Mouse (Mus musculus) T-helper 2 cell (primary cell): ENCODE results near the gene Dscam.

Experiments
- in situ Hi-C: fragments of 300-600 bp; cut with MboI, MseI; formaldehyde crosslinking; loops from one replicate; pipeline ENCODE4 v1.15.1; 2025; ENCODE audit warnings: high pct_unique_total_duplicates

Dscam gene

DNA sequence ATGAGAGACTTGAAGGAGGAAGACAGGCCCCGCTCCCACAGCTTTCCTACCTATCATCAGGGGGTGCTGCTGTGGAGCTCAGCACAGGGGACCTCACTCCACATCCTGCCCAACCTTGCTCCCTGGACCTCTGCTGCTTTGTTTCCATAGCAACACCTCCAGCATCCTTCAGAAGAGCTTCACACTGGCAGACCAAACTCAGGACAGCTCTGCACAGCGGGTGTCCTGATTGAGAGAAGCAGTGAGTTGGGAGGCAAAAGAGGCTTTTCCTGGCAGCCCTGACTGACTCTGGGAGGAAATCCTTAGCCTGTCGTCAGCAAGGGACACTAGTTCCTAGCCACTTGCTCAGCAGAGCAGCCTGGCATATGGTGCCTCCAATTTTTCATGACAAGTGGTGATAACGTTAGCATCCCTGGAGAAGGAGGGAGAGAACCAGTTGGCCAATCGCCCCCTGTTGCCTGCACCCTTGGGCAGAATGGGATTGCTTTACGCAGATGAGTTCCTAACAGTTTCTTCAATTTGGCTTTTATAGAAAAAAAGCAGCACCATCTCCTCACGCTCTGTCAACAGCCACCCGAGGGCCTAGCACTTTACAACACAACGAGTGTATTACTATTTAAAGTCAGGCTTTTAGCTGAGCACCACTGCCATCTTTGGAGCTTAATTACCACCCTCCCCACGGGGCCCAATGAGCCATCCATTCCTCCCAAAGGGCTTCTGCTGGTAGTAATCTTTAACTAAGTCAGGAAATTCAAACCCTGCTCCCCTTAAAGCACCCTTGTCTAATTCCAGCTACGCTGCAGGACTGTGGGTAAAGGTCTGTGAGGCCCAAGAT lies 224.9 kb downstream of the Dscam start:
- in situ Hi-C loops = no loop called here

DNA sequence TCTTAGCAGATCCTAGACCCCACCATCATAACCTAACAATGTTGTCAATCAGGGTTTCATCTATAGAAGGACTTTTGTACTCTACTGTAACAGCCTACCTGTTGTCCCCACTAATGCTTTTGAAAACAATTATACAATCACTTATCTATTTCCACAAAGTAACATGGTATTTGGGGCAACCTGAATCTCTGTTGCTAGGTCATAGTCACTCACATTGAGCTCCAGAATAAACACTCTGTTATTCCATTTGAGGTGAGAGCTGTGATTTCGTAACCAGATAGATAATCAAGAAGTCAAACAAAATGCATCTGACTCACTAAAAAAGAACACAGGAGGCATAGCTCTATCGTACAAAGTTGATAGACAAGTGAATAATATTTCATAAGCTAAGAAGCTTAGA lies 226.9 kb downstream of the Dscam start:
- in situ Hi-C loops = no loop called here

DNA sequence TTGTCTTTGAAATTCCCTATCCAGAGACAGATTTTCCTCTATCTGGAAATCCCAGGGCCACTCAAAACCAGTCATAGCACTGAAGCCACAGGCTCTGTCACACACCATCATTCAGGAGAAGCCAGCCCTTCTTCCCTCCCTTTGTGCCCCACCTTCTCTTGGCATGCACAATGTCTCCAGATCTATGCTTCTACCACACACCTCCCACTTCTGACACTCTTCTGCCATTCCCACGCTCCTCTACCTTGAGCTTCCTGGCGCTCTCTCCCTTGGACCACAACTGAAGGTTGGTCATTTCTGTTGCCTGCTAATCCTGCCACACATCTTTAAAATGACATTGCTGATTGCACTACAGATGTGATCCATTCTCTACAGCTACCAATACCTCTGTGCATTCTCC lies 235.8 kb downstream of the Dscam start:
- in situ Hi-C loops = no loop called here

DNA sequence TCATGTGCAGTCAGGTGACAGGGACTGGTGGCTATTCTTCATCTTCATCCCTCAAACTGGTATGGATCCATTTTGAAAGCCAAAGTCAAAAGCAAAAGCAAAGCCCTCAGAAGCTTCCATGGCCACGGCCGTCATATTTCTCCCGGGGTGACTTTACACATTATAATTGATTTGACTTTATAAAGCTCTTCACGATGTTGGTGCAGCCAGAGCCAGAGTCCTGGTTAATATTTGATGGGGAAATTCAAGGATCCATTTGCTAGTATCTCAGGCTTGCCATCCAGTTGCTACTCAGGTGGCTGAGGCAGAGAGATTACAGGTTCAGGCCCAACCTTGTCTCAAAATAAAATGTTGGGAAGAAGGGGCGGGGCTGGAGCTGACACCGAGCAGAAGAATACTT lies 238.3 kb downstream of the Dscam start:
- in situ Hi-C loops = no loop called here

DNA sequence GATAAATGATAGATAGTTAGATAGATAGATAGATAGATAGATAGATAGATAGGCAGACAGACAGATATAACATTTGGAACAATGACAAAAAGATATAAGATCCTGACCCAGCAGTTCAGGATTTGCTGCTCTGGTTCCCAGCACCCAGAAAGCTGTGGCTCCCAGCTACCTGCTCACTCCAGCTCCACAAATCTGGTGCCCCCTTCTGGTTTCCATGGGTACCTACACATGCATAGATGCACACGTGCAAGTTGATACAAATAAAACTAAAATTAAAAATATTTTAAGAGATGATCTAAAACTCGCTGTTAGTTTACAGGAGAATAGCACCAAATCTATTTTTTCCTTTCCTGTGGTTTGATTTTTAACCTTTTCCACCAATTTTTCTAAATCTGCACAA lies 238.8 kb downstream of the Dscam start:
- in situ Hi-C loops = no loop called here

DNA sequence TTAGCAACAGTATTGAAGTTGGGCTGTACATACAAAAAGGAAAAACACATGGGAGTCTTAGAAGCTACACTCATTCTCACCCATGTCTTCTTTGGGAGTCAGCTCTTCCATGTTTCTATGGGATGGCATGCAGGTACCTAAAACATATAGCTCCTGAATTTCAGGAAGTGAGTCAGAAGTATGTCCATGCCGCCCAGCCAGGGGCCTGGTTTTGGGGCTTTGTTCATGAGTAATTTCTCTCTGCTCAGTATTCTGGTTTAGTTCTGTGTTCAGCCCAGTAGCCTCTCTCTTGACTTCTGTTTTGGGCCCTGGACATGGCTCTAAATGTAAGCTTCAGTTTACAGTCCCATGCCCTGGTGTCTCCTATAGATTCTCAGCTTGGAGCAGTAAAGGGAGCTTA lies 242.5 kb downstream of the Dscam start:
- in situ Hi-C loops = no loop called here

DNA sequence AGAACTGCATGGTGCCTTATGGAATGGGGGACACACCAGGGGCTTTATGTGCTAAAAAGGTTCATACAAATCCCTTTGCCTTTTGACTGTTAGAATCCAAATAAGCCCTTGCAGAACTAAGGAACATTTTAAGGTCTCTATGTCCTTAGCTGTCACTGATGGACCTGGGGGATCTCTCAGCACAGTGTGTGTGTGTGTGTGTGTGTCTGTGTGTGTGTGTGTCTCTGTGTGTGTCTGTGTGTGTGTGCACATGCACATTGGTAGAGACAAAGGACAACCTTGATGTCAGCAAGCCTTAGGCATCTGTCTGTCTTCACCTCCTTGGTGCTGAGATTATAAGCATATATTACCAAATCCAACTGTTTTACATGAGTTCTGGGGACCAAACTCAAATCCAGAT lies 243.1 kb downstream of the Dscam start:
- in situ Hi-C loops = no loop called here

DNA sequence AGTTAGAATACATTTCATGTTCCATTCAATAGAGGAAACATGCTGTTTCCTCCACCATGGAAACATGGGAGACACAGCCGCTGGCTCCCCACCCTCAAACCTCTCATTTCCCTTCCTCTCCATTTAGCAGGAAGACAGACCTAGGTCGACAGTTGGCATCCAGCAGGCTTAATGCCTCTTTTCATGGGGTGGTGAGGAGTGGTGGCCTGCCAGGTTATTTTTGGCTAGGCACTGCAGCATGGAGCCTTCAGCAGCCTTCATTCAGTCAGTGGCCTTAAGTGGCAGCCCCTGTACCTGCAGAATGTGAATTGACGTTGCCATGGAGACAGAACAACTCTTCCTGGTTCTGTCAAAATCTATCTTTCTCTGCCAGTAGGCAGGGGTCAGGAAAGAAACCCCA lies 243.6 kb downstream of the Dscam start:
- in situ Hi-C loops = no loop called here

DNA sequence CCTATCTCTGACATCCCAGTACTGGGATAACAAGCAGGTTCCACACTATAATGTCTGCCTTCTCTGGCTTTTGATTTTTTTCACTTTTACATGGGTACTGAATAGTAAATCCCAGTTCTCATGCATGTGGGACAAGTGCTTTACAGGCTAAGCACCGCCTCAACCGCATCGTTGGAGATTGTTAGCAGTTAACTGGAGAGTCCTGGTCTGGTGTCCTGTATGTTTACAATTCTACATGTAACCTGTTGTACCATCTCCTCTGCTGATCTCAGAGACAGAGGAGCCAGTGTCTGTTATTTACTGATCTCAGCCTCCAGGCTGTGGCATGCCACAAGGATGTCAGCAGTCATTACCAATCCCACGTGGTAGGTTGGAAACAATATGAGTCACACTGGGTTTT lies 246.6 kb downstream of the Dscam start:
- in situ Hi-C loops = no loop called here

DNA sequence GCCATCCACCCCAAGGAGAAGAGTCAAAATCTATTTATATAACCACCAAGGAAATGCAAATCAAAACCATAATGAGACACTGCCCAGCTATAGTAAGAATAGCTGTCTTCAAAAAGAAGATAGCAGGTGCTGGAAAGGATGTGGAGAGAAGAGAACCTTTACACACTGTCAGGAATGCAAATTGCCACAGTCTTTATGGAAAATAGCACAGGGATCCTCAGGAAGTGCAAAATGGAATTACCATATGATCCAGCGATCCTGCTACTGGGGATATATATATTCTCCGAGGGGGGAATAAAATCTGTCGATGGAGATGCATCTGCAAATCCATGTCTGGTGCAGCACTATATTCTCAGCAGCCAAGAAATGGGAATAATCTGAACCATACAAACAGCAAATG lies 256.1 kb downstream of the Dscam start:
- in situ Hi-C loops = no loop called here

DNA sequence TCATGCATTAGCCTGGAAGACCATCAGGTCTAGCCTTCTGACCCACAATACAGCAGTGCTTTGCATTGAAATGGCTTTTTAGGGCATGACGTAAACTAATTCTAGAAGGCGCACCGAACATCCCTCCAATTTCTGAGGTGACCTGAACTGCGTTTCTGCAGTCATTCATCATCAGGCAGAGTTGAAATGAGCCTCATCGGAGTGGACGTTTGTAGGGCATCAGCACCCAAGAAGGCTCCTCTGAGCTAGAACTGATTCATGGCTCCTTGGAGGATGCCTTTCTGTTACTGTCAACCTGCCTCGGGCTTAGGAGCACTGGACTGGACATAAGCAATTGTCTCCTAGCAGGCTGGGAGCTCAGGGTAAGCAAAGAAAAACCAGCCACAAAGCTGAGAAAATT lies 257.7 kb downstream of the Dscam start:
- in situ Hi-C loops = no loop called here

DNA sequence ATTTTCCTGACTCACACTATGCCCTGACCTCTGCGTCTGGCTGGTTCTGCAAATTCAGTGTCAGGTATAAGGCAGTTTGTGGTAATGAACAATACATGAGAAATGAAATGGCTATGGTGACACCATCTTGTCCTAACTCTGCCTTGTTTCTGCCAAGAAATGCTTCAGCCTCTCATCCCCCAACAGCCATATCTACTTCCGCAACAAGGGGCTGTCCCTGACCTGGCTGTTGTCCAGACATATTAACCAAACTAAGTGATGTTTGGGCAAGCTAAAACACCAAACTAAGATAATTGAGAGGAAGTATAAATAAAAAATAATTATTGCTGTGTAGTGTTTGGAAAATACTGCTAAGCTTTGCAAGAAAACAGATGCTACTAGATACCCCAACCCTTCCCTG lies 258.4 kb downstream of the Dscam start:
- in situ Hi-C loops = no loop called here

DNA sequence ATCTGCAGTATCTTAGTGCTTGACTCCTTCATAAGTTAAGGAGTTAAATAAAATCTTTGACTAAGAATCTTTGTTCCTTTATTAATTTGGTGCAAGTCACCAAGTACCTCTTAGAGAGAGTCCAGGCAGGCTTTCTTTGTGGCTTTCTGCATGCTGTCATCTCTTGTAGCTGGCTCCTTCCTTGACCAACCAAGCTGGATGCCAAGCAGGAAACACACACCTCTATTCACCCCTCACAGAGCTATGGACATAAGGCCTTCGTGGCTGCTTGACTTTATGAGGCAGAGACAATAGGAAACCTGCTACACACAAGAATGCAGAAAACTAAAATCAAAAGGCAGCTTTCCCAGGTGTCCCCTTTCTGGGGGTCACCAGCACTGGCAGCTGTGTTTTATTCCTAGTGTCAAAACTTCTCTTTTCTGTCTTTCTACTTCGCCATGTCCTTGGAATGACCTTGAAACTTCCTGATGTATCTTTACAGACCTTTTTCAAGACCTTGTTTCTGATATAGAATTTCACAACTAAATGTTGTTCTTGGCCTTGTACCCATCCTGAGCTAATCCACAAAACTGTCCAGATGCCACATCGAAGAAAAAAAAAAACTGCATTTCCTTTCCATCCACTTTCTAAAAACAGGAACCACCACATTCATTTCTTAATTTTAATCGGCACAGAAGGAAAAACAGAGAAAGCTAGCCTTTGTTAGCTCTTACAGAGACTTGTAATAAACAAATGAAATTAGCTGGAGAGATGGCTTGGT lies 260.0 kb downstream of the Dscam start:
- in situ Hi-C loops = no loop called here

DNA sequence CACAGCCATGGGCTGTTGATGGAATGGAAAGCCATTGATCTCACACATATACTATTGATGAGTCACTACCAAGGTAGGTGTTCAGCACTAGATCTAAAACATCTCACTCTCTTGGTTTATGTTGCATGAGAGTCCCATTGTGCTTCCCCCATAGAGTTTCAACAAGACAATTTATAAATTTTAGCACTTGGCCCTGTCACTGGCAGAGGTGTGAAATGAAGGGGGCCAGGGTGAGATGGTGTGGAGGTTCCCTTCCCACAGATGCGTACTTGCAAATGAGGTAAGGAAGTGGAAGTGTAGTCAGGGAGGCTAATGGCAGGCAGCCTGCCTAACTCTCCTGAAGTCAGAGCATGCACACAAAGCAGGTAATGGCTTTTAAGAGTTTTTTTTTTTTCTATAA lies 262.7 kb downstream of the Dscam start:
- in situ Hi-C loops = no loop called here

DNA sequence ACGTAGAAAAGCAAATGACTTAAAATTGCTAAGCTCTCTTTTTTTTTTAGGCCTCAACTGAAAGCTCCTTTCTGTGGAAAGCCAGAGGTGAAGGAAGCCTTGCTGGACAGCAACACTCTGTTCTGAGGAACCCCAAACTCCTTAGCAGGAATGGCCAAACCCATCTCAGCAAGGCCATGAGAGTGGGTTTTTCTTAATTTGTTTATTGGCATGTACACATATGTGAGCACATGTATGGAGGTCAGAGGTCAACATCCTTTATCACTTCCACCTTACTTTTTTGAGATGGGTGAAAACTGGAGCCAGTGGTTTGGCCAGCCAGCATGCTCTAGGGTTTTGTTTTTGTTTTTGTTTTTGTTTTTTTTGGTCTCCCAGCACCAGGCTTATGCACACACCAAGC lies 263.5 kb downstream of the Dscam start:
- in situ Hi-C loops = no loop called here

DNA sequence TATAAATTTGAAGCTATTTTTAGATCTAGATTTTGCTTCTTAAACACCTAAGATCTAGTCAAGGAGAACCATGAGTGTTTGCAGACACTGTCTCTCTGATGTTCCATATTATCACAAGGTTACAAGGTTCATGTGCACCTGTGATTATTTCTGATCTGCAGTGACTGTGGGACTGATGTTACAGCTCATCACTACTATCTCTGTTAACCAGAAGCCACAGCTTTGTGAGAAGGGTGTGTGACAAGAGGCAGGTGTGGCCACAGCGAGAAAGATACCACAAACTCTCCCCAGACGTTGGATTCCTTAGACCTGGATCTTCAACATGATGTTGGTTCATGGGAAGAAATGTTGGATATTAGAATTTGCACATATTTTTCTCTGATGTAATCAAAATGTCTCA lies 263.9 kb downstream of the Dscam start:
- in situ Hi-C loops = no loop called here

DNA sequence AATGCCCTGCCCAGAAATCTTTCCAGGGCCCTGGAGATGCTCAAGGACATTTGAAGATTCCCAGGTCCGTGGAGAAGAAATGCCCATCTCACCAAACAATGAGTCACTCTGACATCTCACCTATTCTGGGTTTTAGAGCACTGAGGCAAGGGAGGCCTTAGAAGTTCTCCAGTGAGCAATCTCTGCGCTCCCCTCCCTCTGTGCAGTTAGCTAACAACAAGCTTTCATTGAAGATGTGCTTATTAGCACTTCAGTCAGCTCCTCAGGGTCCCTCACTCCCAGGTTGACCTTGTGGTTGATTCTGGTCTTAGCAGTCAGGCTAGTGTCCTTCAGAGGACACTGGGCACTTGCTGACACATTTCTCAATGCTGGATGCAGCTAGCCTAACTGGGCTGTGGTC lies 265.8 kb downstream of the Dscam start:
- in situ Hi-C loops = no loop called here

DNA sequence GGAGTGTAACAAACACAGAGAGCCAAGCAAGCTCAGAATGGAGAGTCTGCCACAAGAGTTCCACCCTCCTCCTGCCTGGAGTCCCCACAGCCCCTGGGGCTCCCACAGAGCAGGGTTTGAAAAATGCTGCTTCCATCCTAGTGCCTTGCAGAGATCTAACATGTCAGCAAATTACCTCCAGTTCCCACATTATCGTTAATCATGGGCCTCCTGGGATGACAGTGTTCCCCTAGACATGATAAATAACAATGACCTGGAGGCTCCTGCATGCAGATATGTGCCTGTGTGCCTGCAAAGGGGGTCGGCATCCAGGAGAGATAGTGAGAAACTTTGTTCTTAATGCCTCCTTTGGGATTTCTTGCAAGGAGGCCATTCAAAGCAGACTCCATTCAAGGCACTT lies 266.2 kb downstream of the Dscam start:
- in situ Hi-C loops = no loop called here

DNA sequence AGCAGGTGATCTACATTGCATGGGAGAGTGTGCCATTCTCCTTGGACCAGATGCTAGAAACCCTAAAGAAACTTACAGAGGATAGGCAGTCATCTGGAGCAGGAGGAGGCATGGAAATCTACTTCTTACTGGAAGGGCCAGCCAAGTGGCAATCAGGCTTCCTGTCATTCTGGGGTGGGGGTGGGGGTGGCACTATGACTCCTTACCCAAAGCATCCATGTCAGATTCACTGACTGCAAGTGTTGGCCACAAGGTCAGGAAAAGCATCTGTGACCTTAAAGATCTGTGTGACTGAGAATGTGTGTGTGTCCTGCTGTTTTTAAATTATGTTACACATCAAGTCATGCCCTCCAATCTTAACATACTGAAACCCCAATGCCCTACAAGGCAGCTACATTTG lies 268.0 kb downstream of the Dscam start:
- in situ Hi-C loops = no loop called here

DNA sequence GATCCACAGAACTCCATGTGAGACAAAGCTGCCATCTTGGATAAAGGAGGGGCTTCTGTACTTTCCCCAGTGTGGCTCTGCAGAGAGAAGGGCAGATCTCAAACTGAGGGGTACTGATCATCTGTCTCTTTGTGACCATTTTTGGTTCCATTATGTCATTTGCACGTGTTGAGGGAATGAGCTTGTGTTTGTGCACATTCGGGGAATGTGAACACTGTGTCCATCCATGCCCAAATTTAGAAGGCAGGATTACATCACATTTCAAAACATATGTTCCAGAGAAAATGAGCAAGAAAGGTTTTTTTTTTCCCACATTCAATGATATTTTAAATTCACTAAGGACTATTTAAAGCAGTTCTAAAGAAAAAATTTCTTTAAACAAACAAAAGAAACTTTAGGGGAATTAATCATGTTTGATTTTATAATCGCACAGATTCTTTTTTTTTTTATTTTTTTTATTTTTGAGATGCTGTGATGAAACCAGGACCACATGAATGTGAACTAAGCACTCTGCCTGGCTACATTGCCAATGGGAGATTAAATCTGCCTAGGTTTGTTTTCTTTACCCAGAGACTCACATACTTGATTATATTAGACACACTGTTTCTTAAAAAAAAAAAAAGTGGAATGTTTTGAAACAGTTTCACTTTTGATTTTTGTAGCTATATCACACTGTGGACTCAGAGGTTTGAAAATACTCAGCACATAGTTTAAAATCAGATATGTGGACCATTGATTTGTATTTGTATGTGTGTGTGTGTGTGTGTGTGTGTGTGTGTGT lies 269.1 kb downstream of the Dscam start:
- in situ Hi-C loops = no loop called here

DNA sequence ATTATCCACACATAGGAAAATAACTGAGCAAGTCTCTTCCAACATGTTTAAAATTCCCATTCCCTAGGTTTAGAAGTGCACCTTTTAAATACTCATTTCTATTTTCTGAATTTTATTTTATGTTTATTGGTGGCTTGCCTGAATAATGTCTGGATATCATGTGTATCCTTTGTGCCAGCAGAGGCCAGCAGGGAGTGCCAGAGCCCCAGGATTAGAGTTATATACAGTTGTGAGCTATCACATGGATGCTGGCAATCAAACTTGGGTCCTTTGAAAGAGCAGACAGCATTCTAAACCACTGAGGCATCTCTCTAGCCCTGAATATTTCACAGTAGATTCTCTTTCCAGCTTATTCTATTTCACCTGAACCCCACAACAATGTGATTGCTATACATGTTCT lies 271.2 kb downstream of the Dscam start:
- in situ Hi-C loops = no loop called here

DNA sequence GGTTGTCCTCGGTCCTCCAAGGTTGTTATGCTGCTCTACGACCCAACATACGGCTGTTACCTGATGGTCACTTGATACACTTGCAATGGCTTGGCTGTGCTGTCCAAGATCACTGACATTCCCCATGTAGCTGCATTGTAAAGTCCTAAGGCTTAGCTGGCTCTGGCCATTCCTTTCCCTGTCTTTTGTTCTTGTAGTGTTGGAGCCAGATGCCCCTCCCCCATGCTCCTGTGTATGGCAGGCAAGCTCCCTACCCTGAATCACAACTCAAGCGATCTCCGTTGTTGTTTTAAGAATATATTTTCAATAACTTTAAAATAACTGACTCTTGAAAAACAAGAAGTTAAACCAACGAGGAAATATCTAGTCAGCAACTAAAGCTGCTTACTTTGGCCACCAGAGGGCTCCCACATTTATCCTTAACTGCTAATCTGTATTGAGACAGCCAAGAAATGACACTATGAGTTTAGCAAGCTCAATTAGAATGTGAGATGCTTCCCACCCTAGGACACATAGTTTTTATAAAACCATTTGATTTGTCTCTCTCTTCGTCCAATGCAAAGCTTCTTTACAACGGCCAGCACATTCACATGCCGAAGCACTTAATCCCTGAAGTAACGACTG lies 273.9 kb downstream of the Dscam start:
- in situ Hi-C loops = no loop called here
